Mouse (Mus musculus) ovary, adult 10 weeks (tissue): Measurements from ENCODE around the gene Slit1. TPM values are rescaled to one million over a fixed set of nuclear protein-coding genes. Genes with fewer than 3 reads are reported as not detected.

ENCODE experiments used
- polyA plus RNA-seq: library from polyadenylated mRNA; stranded (reverse); fragments of 350-450 nt; fragmentation: Illumina TruSeq; extraction: RNeasy Lipid Tissue Mini Kit (QIAGEN cat#74804); gene quantifications from one replicate; pipeline ENCODE4 v1.2.3, GENCODE M21; 2014

Gene Slit1
- polyA plus RNA-seq: not detected

DNA sequence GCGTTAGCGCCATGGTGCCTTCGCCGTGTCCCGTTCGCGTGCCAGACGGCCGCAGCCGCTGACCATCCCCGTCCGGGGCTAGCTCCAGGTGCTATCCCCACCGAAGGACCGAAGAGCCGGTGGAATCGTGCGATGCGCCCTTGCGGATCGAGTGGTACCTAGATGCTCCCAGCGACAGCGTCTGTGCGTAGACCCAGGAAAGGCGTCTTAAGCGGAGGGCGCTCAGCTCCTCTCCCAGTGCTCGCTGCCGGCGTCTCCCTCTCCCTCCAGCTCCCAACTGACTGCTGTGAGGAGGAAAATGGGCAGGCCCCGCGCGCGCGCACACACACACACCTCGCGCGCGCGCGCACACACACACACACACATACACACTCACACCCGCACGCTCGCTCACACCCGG, at the start of gene Slit1:
Gene Slit1, minus strand, starts transcription at position 270 of the 400 bp plus-strand sequence.

DNA sequence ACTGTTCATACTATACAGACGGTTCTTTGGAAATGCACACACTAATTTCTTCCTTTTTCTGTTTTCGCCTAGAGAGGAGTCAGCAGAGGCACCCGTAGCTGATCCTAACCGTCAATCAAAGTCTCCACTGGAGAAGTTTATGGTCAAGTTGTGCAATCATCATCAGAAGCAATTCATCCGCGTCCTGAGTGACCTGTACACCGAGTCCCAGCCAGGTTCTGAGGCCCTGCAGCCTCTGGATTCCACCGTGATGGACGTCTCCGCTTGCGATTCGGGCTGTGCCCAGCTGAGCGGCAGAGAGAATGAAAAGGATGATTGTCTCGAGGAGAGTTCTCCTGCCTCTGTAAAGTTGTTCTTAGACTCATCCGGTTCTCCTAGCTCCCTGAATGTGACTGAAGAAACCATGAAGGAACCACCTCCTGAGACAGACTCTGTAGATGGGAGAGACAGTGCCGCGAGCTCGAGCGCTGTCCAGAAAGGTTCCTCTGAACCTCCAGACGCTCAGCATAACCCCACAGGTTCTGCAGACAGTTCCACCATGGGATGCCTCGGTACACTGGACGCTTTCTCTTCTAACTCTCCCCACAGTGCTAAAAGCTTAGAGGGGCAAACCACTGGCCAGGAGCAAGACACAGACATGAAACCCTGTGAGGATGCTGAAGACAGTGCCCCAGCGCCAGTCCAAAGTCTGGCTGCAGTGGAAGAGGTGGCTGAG, 161.6 kb downstream of the Slit1 start, which contains the start of gene Gm340:
Gene Gm340, plus strand, starts transcription at position 665 of the 715 bp plus-strand sequence.

Other genes starting within 250 kb of the Slit1 start
- 2.9 TPM for gene Gm340, start 161.3 kb downstream of the Slit1 start, polyA plus RNA-seq
- gene Arhgap19, start 58.4 kb upstream of the Slit1 start, polyA plus RNA-seq: 17.0 TPM
- gene Frat1, start 86.3 kb upstream of the Slit1 start, polyA plus RNA-seq: 1.7 TPM
- 3.8 TPM for gene Frat2, start 104.5 kb upstream of the Slit1 start, polyA plus RNA-seq
- 0.68 TPM for gene Rrp12, start 152.5 kb upstream of the Slit1 start, polyA plus RNA-seq
- gene Pgam1, start 168.3 kb upstream of the Slit1 start, polyA plus RNA-seq: 285 TPM
- 35.4 TPM for gene Exosc1, start 189.8 kb upstream of the Slit1 start, polyA plus RNA-seq
- 24.1 TPM for gene Zdhhc16, start 189.8 kb upstream of the Slit1 start, polyA plus RNA-seq
- 6.7 TPM for gene Mms19, start 237.5 kb upstream of the Slit1 start, polyA plus RNA-seq
- not detected for gene Ubtd1, start 238.1 kb upstream of the Slit1 start, polyA plus RNA-seq